ENCODE assay signal across 28 mouse cellular contexts in genomic region chr17:10269518-10269917, GRCm38 (mm10). TPM values are rescaled to one million over a fixed set of nuclear protein-coding genes. Genes with fewer than 3 reads are reported as not detected.
DNase-seq lines count a peak whose midpoint lies in the region; ATAC-seq and TF ChIP-seq lines count a peak whose summit lies in the region.
"Had no signal": no experiment of that assay in that cellular context is flagged by ENCODE, and none has a peak within 500 bp of the region (broad histone marks: within the 10 kb centered on the region; RNA-seq: fewer than 3 reads in every experiment).

No protein-coding gene starts in this region.

- no peak overlapping the region for H3K4me3 ChIP-seq in forebrain, postnatal 0 days (ENCODE audit: low read depth, low read length)
- no peak overlapping the region for H3K4me3 ChIP-seq in forebrain, embryonic 10.5 days
- H3K4me3 ChIP-seq in layer of hippocampus, adult 2 months: no peak overlapping the region
- H3K4me3 ChIP-seq in kidney, embryonic 16.5 days (ENCODE audit: low read length): no peak overlapping the region
- H3K4me3 ChIP-seq: hindbrain, embryonic 15.5 days; limb, embryonic 10.5 days; limb, embryonic 15.5 days; liver, embryonic 13.5 days had no signal

- no peaks in the 10 kb centered on the region for H3K9me3 ChIP-seq in forebrain, postnatal 0 days (ENCODE audit: low read length)
- no peaks in the 10 kb centered on the region for H3K9me3 ChIP-seq in forebrain, embryonic 10.5 days
- no peaks in the 10 kb centered on the region for H3K9me3 ChIP-seq in kidney, embryonic 16.5 days (ENCODE audit: low read length)
- H3K9me3 ChIP-seq: hindbrain, embryonic 15.5 days; limb, embryonic 10.5 days; limb, embryonic 15.5 days; liver, embryonic 13.5 days had no signal

- peak; percentile 40 for DNase-seq in forebrain, postnatal 0 days
- DNase-seq in forebrain, embryonic 10.5 days (ENCODE audit: extremely low spot score, low spot score): no peak
- DNase-seq in layer of hippocampus, adult 2 months (ENCODE audit: low spot score in 2 of 2): no peak
- DNase-seq in layer of hippocampus, postnatal 10 days (ENCODE audit: low spot score in 2 of 2): no peak
- peak; percentile 90 for DNase-seq in Muller cell, postnatal 12 days (ENCODE audit: inconsistent ontology term)
- peak; percentile 47 for DNase-seq in brain, embryonic 14.5 days (ENCODE audit: low read depth)
- no peak for DNase-seq in urinary bladder, postnatal 14 days (ENCODE audit: low spot score)
- DNase-seq: adrenal gland, postnatal 14 days; cerebellum, adult 2 months; cerebellum, postnatal 14 days; kidney, adult 18-20 months; kidney, postnatal 4 days; liver, embryonic 13.5 days; lung, adult 18-20 months; lung, postnatal 10 days; right cerebral cortex, postnatal 4 days; thymus, adult 2 months; thymus, postnatal 36 days had no signal

- TF ChIP-seq CTCF in forebrain, postnatal 0 days (IDR thresholded peaks at IDR 0.05; ENCODE audit: low read depth): no peak
- TF ChIP-seq CTCF in layer of hippocampus, adult 2 months (conservative IDR thresholded peaks at IDR 0.05): no peak
- TF ChIP-seq CTCF in brain, embryonic 14.5 days (IDR thresholded peaks at IDR 0.05; ENCODE audit: borderline replicate concordance, extremely low read depth, insufficient read depth, insufficient read length): no peak

- no peak overlapping the region for H3K4me2 ChIP-seq in forebrain, postnatal 0 days (ENCODE audit: low read depth)
- H3K4me2 ChIP-seq in kidney, embryonic 16.5 days (replicated peaks; ENCODE audit: low read depth, low read length): no peak overlapping the region
- H3K4me2 ChIP-seq: hindbrain, embryonic 15.5 days; limb, embryonic 15.5 days; liver, embryonic 13.5 days had no signal

- no peak overlapping the region for H3K9ac ChIP-seq in forebrain, postnatal 0 days
- no peak overlapping the region for H3K9ac ChIP-seq in kidney, embryonic 16.5 days (replicated peaks; ENCODE audit: low read length)
- H3K9ac ChIP-seq: hindbrain, embryonic 15.5 days; limb, embryonic 15.5 days; liver, embryonic 13.5 days had no signal

- H3K36me3 ChIP-seq in forebrain, postnatal 0 days (ENCODE audit: insufficient read depth): no peaks in the 10 kb centered on the region
- H3K36me3 ChIP-seq in forebrain, embryonic 10.5 days (replicated peaks): peaks cover 30% of the 10 kb centered on the region
- H3K36me3 ChIP-seq in kidney, embryonic 16.5 days (ENCODE audit: insufficient read depth, low read length): peaks cover 4% of the 10 kb centered on the region; the same call in 1 of the 2 replicates
- H3K36me3 ChIP-seq: hindbrain, embryonic 15.5 days had no signal

- peak overlapping the region; percentile 40 for H3K27ac ChIP-seq in forebrain, postnatal 0 days (ENCODE audit: low read depth, low read length)
- H3K27ac ChIP-seq in forebrain, embryonic 10.5 days: no peak overlapping the region
- H3K27ac ChIP-seq in layer of hippocampus, adult 2 months: peak overlapping the region; percentile 37; the same call in 1 of the 2 replicates
- H3K27ac ChIP-seq in kidney, embryonic 16.5 days (ENCODE audit: low read length): no peak overlapping the region
- H3K27ac ChIP-seq: hindbrain, embryonic 15.5 days; kidney, postnatal 0 days; limb, embryonic 10.5 days; limb, embryonic 15.5 days; liver, embryonic 13.5 days; macrophage; stomach, postnatal 0 days had no signal

- 23% methylated on average over 3 of the region's 3 CpGs for WGBS in forebrain, postnatal 0 days
- 52% methylated on average over 3 of the region's 3 CpGs for WGBS in forebrain, embryonic 10.5 days
- 86% methylated on average over 3 of the region's 3 CpGs for WGBS in kidney, embryonic 16.5 days

- TF ChIP-seq POLR2A in brain, embryonic 14.5 days (IDR thresholded peaks at IDR 0.05; ENCODE audit: borderline replicate concordance, extremely low read depth, insufficient read depth, insufficient read length, poor library complexity, severe bottlenecking): no peak

- no peaks in the 10 kb centered on the region for H3K27me3 ChIP-seq in forebrain, postnatal 0 days (ENCODE audit: insufficient read depth, low read length)
- no peaks in the 10 kb centered on the region for H3K27me3 ChIP-seq in forebrain, embryonic 10.5 days (ENCODE audit: poor library complexity, severe bottlenecking)
- no peaks in the 10 kb centered on the region for H3K27me3 ChIP-seq in kidney, embryonic 16.5 days (ENCODE audit: insufficient read depth, low read length)
- H3K27me3 ChIP-seq: CH12.LX; hindbrain, embryonic 15.5 days; limb, embryonic 15.5 days; liver, embryonic 13.5 days had no signal

- peak; percentile 58; the same call in 1 of the 2 replicates for ATAC-seq in forebrain, postnatal 0 days
- no peak for ATAC-seq in kidney, embryonic 16.5 days (ENCODE audit: low FRiP score, low TSS enrichment)
- ATAC-seq: inflammation-experienced regulatory T-cells, adult 6 months; midbrain, embryonic 16.5 days had no signal

- 0 out of 2 replicates have a peak, but pooled peaks cover 4% of the 10 kb centered on the region for H3K4me1 ChIP-seq in forebrain, postnatal 0 days (ENCODE audit: insufficient read depth)
- peaks cover 23% of the 10 kb centered on the region for H3K4me1 ChIP-seq in forebrain, embryonic 10.5 days
- no peaks in the 10 kb centered on the region for H3K4me1 ChIP-seq in kidney, embryonic 16.5 days (ENCODE audit: insufficient read depth, low read length)
- H3K4me1 ChIP-seq: limb, embryonic 10.5 days; liver, embryonic 13.5 days had no signal

RNA-seq across cellular contexts. Expression of gene Qk, which starts 50.1 kb away (rescaled TPM):
- 203 and 225 TPM in 2 replicates for total RNA-seq in forebrain, postnatal 0 days (2014; rRNA removed)
- 27.0 and 43.0 TPM in 2 replicates for polyA plus RNA-seq in forebrain, postnatal 0 days (2015; fragmentation: Nextera tagmentation; extraction: Ambion mirVana)
- polyA plus RNA-seq in forebrain, embryonic 10.5 days (2016; fragmentation: Nextera tagmentation; extraction: Ambion mirVana): 40.5 and 47.0 TPM in 2 replicates
- total RNA-seq in layer of hippocampus, adult 2 months (2021): 100 to 1,000 TPM; 364 to 385 TPM
- 100 to 1,000 TPM; 376 to 390 TPM for total RNA-seq in layer of hippocampus, postnatal 10 days (2021)
- 203 and 234 TPM in 2 replicates for polyA plus RNA-seq in brain, embryonic 14.5 days (2012; rRNA removed)
- 22.5 and 30.5 TPM in 2 replicates for polyA plus RNA-seq in kidney, embryonic 16.5 days (2015; fragmentation: Nextera tagmentation; extraction: Ambion mirVana)

Comparison
In these comparisons a context has a peak if more than half of its experiments do, and no peak if none do; other contexts are left out.
1. DNase-seq: peak in forebrain, postnatal 0 days (single experiment), Muller cell, postnatal 12 days (single experiment) and brain, embryonic 14.5 days (single experiment); none in forebrain, embryonic 10.5 days (single experiment), layer of hippocampus, adult 2 months (0 of 2), layer of hippocampus, postnatal 10 days (0 of 2) and urinary bladder, postnatal 14 days (single experiment).
2. H3K27ac ChIP-seq: peak in forebrain, postnatal 0 days (single experiment) and layer of hippocampus, adult 2 months (single experiment); none in forebrain, embryonic 10.5 days (single experiment) and kidney, embryonic 16.5 days (single experiment).